Mouse (Mus musculus): ENCODE measurements around the gene Lman1l. TPM values are rescaled to one million over a fixed set of nuclear protein-coding genes. Genes with fewer than 3 reads are reported as not detected.

Gene Lman1l
- polyA plus RNA-seq, 1 experiment from 2014 or later: not detected

DNA sequence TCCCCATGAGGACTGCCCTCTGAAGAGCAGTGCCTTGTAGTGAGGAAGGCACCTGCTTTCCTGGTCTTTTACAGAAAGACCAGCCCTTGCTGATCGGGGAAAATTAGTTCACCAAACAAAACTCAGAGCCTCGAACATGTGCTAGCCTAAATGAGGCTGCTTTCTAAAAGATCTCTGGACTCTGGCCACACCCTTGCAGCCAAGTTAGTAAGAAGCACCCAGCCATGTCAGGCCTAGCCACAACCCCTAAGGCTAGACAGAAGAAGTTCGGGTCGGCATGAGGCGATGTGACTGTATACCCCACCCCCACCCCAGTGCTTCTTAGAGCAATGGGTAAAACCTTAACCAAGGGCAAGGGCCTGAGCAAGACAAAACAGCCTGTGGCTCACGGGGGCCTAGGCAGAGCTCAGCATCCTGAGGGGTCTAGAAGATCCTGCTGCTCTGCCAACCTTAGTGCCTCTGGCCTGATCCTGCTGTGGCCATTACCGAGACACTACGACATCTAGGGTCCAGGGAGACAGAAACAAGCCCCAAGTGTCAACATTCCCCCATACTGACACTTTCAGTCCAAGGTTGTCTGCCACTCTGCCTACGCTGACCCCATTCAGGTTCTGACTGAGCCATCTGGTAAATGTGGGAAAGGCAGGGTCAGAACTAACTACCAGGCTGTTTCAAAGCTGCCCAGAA, 22.7 kb upstream of the Lman1l start:
- WGBS: 69% methylated on average over 9 of the region's 9 CpGs
- no peaks in the 10 kb centered on the region for H3K27me3 ChIP-seq (ENCODE audit: control insufficient read depth, insufficient read depth, low read length)
- ATAC-seq (ENCODE audit: low FRiP score, low TSS enrichment) (no peak), DNase-seq (no peak)
- no peaks in the 10 kb centered on the region for H3K9me3 ChIP-seq (ENCODE audit: control insufficient read depth, low read length)
- 0 out of 2 replicates have a peak, but pooled peaks cover 5% of the 10 kb centered on the region for H3K36me3 ChIP-seq (ENCODE audit: control insufficient read depth, insufficient read depth, low read length)
- H3K4me1 ChIP-seq (ENCODE audit: control insufficient read depth, insufficient read depth, low read length): peaks cover 57% of the 10 kb centered on the region
- no peak overlapping the region for H3K27ac ChIP-seq (replicated peaks; ENCODE audit: low read depth, low read length)
- peak overlapping the region; percentile 98 for H3K4me2 ChIP-seq (ENCODE audit: low read length)
- H3K9ac ChIP-seq (replicated peaks; ENCODE audit: low read length): peak overlapping the region; percentile 98
- peak overlapping the region; percentile 98 for H3K4me3 ChIP-seq (replicated peaks; ENCODE audit: low read depth, low read length)

GRCm38 (mm10) chr9:57641775-57642550, 21.4 kb upstream of the Lman1l start:
- 87% methylated on average over 13 of the region's 13 CpGs for WGBS
- Histone ChIP-seq H3K9ac (replicated peaks; ENCODE audit: low read length) (no peak overlapping the region), H3K36me3 (ENCODE audit: control insufficient read depth, insufficient read depth, low read length) (peaks cover 11% of the 10 kb centered on the region; the same call in 1 of the 2 replicates)

GRCm38 (mm10) chr9:57641022-57641421, 20.4 kb upstream of the Lman1l start:
- Histone ChIP-seq H3K4me2 (ENCODE audit: low read length) (no peak overlapping the region; the same call in 1 of the 2 replicates), H3K27me3 (ENCODE audit: control insufficient read depth, insufficient read depth, low read length) (no peaks in the 10 kb centered on the region), H3K36me3 (ENCODE audit: control insufficient read depth, insufficient read depth, low read length) (peaks cover 11% of the 10 kb centered on the region; the same call in 1 of the 2 replicates), H3K4me3 (replicated peaks; ENCODE audit: low read depth, low read length) (no peak overlapping the region), H3K27ac (replicated peaks; ENCODE audit: low read depth, low read length) (0 out of 2 replicates have a peak overlapping the region, but pooled peaks have one; percentile 32), H3K9me3 (ENCODE audit: control insufficient read depth, low read length) (no peaks in the 10 kb centered on the region), H3K9ac (replicated peaks; ENCODE audit: low read length) (peak overlapping the region; percentile 36; the same call in 1 of the 2 replicates), H3K4me1 (ENCODE audit: control insufficient read depth, insufficient read depth, low read length) (peaks cover 69% of the 10 kb centered on the region)
- WGBS: 80% methylated on average over 1 of the region's 1 CpGs
- ATAC-seq (ENCODE audit: low FRiP score, low TSS enrichment) (no peak), DNase-seq (no peak)

More at GRCm38 (mm10) chr9:57641775-57642550, 21.4 kb upstream of the Lman1l start:
- no peaks in the 10 kb centered on the region for H3K9me3 ChIP-seq (ENCODE audit: control insufficient read depth, low read length)
- H3K4me2 ChIP-seq (ENCODE audit: low read length): peak overlapping the region; percentile 98; the same call in 1 of the 2 replicates
- H3K27ac ChIP-seq (replicated peaks; ENCODE audit: low read depth, low read length): no peak overlapping the region
- H3K27me3 ChIP-seq (ENCODE audit: control insufficient read depth, insufficient read depth, low read length): no peaks in the 10 kb centered on the region
- no peak overlapping the region for H3K4me3 ChIP-seq (replicated peaks; ENCODE audit: low read depth, low read length)
- peaks cover 69% of the 10 kb centered on the region for H3K4me1 ChIP-seq (ENCODE audit: control insufficient read depth, insufficient read depth, low read length)
- no peak for ATAC-seq (ENCODE audit: low FRiP score, low TSS enrichment)
- no peak for DNase-seq

DNA sequence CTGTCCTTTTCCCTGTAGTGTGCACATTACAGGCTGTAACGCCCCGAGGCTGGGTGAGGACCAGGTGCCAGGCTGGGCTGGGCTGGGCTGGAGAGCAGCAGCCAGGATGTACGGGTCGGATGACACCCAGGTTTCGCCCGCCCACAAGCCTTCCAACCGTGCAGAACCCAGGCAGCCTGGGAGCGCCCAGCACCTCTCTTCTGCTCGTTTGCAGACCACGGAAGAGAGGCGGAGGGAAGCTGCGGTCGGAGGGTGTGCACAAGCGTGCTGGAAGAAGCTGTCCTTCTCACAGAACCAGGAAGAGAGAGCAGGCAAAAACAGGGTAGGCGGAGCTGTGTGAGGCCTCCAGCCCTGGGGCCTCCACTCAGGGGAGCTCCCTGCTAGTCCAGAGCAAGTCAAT, 19.8 kb upstream of the Lman1l start:
- Histone ChIP-seq H3K4me3 (replicated peaks; ENCODE audit: low read depth, low read length) (no peak overlapping the region), H3K36me3 (ENCODE audit: control insufficient read depth, insufficient read depth, low read length) (peaks cover 11% of the 10 kb centered on the region; the same call in 1 of the 2 replicates), H3K27ac (replicated peaks; ENCODE audit: low read depth, low read length) (peak overlapping the region; percentile 49; the same call in 1 of the 2 replicates), H3K9ac (replicated peaks; ENCODE audit: low read length) (peak overlapping the region; percentile 36), H3K4me2 (ENCODE audit: low read length) (peak overlapping the region; percentile 36), H3K9me3 (ENCODE audit: control insufficient read depth, low read length) (no peaks in the 10 kb centered on the region), H3K27me3 (ENCODE audit: control insufficient read depth, insufficient read depth, low read length) (no peaks in the 10 kb centered on the region), H3K4me1 (ENCODE audit: control insufficient read depth, insufficient read depth, low read length) (peaks cover 69% of the 10 kb centered on the region)
- ATAC-seq (ENCODE audit: low FRiP score, low TSS enrichment) (no peak), DNase-seq (no peak)
- WGBS: 31% methylated on average over 15 of the region's 15 CpGs

DNA sequence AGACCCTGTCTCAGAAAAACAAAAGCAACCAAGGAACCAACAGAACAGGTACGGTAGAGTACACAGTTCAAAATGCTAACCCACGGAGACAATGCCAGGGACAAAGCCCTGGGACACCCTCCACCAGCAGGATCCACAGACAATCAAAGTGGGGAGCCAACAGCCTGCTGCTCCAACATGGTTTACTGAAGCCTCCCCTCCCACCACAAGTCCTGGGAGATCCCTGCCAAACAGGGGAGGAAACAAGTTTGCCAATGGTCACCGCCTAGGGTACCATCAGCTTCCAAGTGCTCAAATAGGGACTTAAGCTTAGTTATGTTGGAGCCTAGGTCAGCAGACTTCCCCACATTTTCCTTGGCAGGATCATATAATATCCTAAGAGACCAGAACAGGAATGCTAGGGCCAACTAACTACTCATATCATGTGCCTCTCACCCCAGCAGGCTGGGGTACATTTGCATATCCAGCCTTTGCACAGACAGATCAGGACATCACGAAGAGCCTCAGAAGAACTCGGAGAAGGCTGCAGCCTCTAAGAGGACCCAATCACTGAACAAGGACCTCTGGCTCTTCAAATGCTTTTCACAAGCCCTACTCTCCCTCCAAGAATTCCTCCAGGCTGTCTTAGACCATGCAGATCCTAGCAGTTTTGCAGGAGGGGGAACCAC, 19.2 kb upstream of the Lman1l start:
- Histone ChIP-seq H3K4me2 (ENCODE audit: low read length) (peak overlapping the region; percentile 36), H3K36me3 (ENCODE audit: control insufficient read depth, insufficient read depth, low read length) (peaks cover 11% of the 10 kb centered on the region; the same call in 1 of the 2 replicates), H3K27ac (replicated peaks; ENCODE audit: low read depth, low read length) (peak overlapping the region; percentile 49; the same call in 1 of the 2 replicates), H3K9me3 (ENCODE audit: control insufficient read depth, low read length) (no peaks in the 10 kb centered on the region), H3K9ac (replicated peaks; ENCODE audit: low read length) (peak overlapping the region; percentile 36; the same call in 1 of the 2 replicates), H3K4me3 (replicated peaks; ENCODE audit: low read depth, low read length) (no peak overlapping the region), H3K4me1 (ENCODE audit: control insufficient read depth, insufficient read depth, low read length) (peaks cover 69% of the 10 kb centered on the region), H3K27me3 (ENCODE audit: control insufficient read depth, insufficient read depth, low read length) (no peaks in the 10 kb centered on the region)
- WGBS: 69% methylated on average over 5 of the region's 5 CpGs
- DNase-seq (no peak), ATAC-seq (ENCODE audit: low FRiP score, low TSS enrichment) (no peak)

GRCm38 (mm10) chr9:57638651-57639459, 18.3 kb upstream of the Lman1l start:
- Histone ChIP-seq H3K4me1 (ENCODE audit: control insufficient read depth, insufficient read depth, low read length) (peaks cover 64% of the 10 kb centered on the region), H3K4me3 (replicated peaks; ENCODE audit: low read depth, low read length) (no peak overlapping the region), H3K27me3 (ENCODE audit: control insufficient read depth, insufficient read depth, low read length) (no peaks in the 10 kb centered on the region), H3K9me3 (ENCODE audit: control insufficient read depth, low read length) (no peaks in the 10 kb centered on the region), H3K9ac (replicated peaks; ENCODE audit: low read length) (peak overlapping the region; percentile 36; the same call in 1 of the 2 replicates), H3K4me2 (ENCODE audit: low read length) (peak overlapping the region; percentile 33), H3K36me3 (ENCODE audit: control insufficient read depth, insufficient read depth, low read length) (peaks cover 11% of the 10 kb centered on the region), H3K27ac (replicated peaks; ENCODE audit: low read depth, low read length) (peak overlapping the region; percentile 37; the same call in 1 of the 2 replicates)
- DNase-seq (no peak), ATAC-seq (ENCODE audit: low FRiP score, low TSS enrichment) (no peak)
- 51% methylated on average over 8 of the region's 8 CpGs for WGBS

- no peak for ATAC-seq (ENCODE audit: low FRiP score, low TSS enrichment)
These were observed 17.3 kb upstream of the Lman1l start for GRCm38 (mm10) chr9:57637741-57638322.

More at GRCm38 (mm10) chr9:57637741-57638322, 17.3 kb upstream of the Lman1l start:
- Histone ChIP-seq H3K9me3 (ENCODE audit: control insufficient read depth, low read length) (no peaks in the 10 kb centered on the region), H3K4me2 (ENCODE audit: low read length) (no peak overlapping the region), H3K27ac (replicated peaks; ENCODE audit: low read depth, low read length) (no peak overlapping the region), H3K36me3 (ENCODE audit: control insufficient read depth, insufficient read depth, low read length) (peaks cover 18% of the 10 kb centered on the region), H3K9ac (replicated peaks; ENCODE audit: low read length) (no peak overlapping the region), H3K4me3 (replicated peaks; ENCODE audit: low read depth, low read length) (no peak overlapping the region), H3K27me3 (ENCODE audit: control insufficient read depth, insufficient read depth, low read length) (no peaks in the 10 kb centered on the region), H3K4me1 (ENCODE audit: control insufficient read depth, insufficient read depth, low read length) (peaks cover 53% of the 10 kb centered on the region)
- no peak for DNase-seq
- 58% methylated on average over 6 of the region's 6 CpGs for WGBS

Measured in midbrain, embryonic 14.5 days (tissue).